Mouse (Mus musculus) lung, embryonic 14.5 days (tissue): ENCODE data around the gene Tmem79. TPM values are rescaled to one million over a fixed set of nuclear protein-coding genes. Genes with fewer than 3 reads are reported as not detected.
"Not testable (repeated sequence)": the region's sequence is repeated elsewhere in the genome, so short reads cannot be mapped to it uniquely, and the experiment has no call there.

ENCODE experiments used
- ATAC-seq: fragments of 200-750 bp; cut with Nextera tagmentation; 2 replicates; pipeline ENCODE4 v1.8.0; 2017; ENCODE audit warnings: mild to moderate bottlenecking, moderate TSS enrichment, moderate library complexity; ENCODE audit not compliant: insufficient read depth
- DNase-seq: peaks from one replicate; pipeline ENCODE4 v3.0.0-alpha.2; 2015
- H3K27ac ChIP-seq: fragments of 300-500 bp; sonication (generic); 2 replicates; pipeline ENCODE4 v1.5.1; 2014; ENCODE audit warnings: low read depth, mild to moderate bottlenecking, moderate library complexity
- H3K27me3 ChIP-seq: fragments of 300-500 bp; sonication (generic); 2 replicates; pipeline ENCODE4 v1.6.1; 2014; ENCODE audit warnings: low read length, control low read depth; ENCODE audit not compliant: insufficient read depth
- H3K36me3 ChIP-seq: fragments of 300-500 bp; sonication (generic); 2 replicates; pipeline ENCODE4 v1.6.1; 2014; ENCODE audit warnings: control low read depth; ENCODE audit not compliant: insufficient read depth
- H3K4me1 ChIP-seq: fragments of 300-500 bp; sonication (generic); 2 replicates; pipeline ENCODE4 v1.6.1; 2014; ENCODE audit warnings: antibody characterized with exemption, control low read depth; ENCODE audit not compliant: insufficient read depth
- H3K4me2 ChIP-seq: fragments of 300-500 bp; sonication (generic); 2 replicates; pipeline ENCODE4 v1.6.1; 2014; ENCODE audit warnings: mild to moderate bottlenecking
- H3K4me3 ChIP-seq: fragments of 300-500 bp; sonication (generic); 2 replicates; pipeline ENCODE4 v1.5.1; 2014; ENCODE audit warnings: low read depth, low read length
- H3K9ac ChIP-seq: fragments of 300-500 bp; sonication (generic); 2 replicates; pipeline ENCODE4 v1.6.1; 2014
- H3K9me3 ChIP-seq: fragments of 300-500 bp; sonication (generic); 2 replicates; pipeline ENCODE4 v1.6.1; 2016; ENCODE audit warnings: low read depth, low read length, control low read depth
- CTCF ChIP-seq: IDR thresholded peaks from 2 replicates; pipeline ENCODE4 v1.5.1; 2016; ENCODE audit warnings: antibody characterized with exemption, low read depth
- WGBS: fragments of 180-500 bp; shearing (Covaris S2); extraction: QIAGEN DNeasy Blood & Tissue Kit; methylation state at CpG from one replicate; pipeline ENCODE4 v1.1.7; 2014; 5-methylcytosine and 5-hydroxymethylcytosine counted together
- polyA plus RNA-seq: library from polyadenylated mRNA; unstranded; fragments of >200 nt; fragmentation: Nextera tagmentation; extraction: Ambion mirVana; gene quantifications from 2 replicates; pipeline ENCODE4 v1.2.1, GENCODE M21; 2014

The Tmem79 gene
- polyA plus RNA-seq, result 5.0 and 5.9 TPM in 2 replicates

- H3K4me2 ChIP-seq, result peak within 1 kb of the TSS; percentile 83
- peak within 1 kb of the TSS; percentile 97 for H3K27ac ChIP-seq
- peak within 1 kb of the TSS; percentile 76 for H3K4me3 ChIP-seq
- H3K36me3 ChIP-seq, result 0 out of 2 replicates have a peak, but pooled peaks cover 6% of the 10 kb centered on the region
- peak; percentile 98 for DNase-seq
- WGBS, result 1% methylated on average over 53 of the region's 66 CpGs
- H3K9me3 ChIP-seq, result no peaks in the 10 kb centered on the region
- no peaks in the 10 kb centered on the region for H3K27me3 ChIP-seq
- no peak for TF ChIP-seq CTCF
- peak; percentile 94 for ATAC-seq
- H3K9ac ChIP-seq, result peak within 1 kb of the TSS; percentile 86
- H3K4me1 ChIP-seq, result peaks cover 13% of the 10 kb centered on the region
Measured at GRCm38 (mm10) chr3:88336058-88337013, at the start of gene Tmem79, which contains the start of gene Smg5. Gene Tmem79 (minus strand): TSS chr3:88336148. Gene Smg5 (plus strand): TSS chr3:88336260.

GRCm38 (mm10) chr3:88384364-88384763 is 48.4 kb upstream of the Tmem79 start, which contains the start of gene Bglap:
Gene Bglap (minus strand): TSS chr3:88384464.
- Histone ChIP-seq H3K36me3 (no peaks in the 10 kb centered on the region), H3K27me3 (no peaks in the 10 kb centered on the region), H3K9ac (no peak within 1 kb of the TSS), H3K4me1 (no peaks in the 10 kb centered on the region), H3K27ac (no peak within 1 kb of the TSS), H3K4me2 (no peak within 1 kb of the TSS), H3K9me3 (no peaks in the 10 kb centered on the region), H3K4me3 (no peak within 1 kb of the TSS)
- TF ChIP-seq CTCF, result no peak
- DNase-seq (no peak), ATAC-seq (no peak)
- WGBS, result 74% methylated on average over 5 of the region's 5 CpGs

- not testable (repeated sequence) for H3K27me3 ChIP-seq, H3K4me2 ChIP-seq, DNase-seq, H3K9me3 ChIP-seq, H3K36me3 ChIP-seq, H3K4me3 ChIP-seq, H3K9ac ChIP-seq, H3K27ac ChIP-seq, H3K4me1 ChIP-seq
- WGBS, result 47% methylated on average over 1 of the region's 7 CpGs
- 0 out of 2 replicates have a peak, but pooled peaks have one; percentile 29 for ATAC-seq
Measured at GRCm38 (mm10) chr3:88382383-88382782, 46.4 kb upstream of the Tmem79 start.

GRCm38 (mm10) chr3:88381389-88382315 is 45.7 kb upstream of the Tmem79 start:
- H3K27ac ChIP-seq, H3K4me1 ChIP-seq, H3K36me3 ChIP-seq, H3K4me3 ChIP-seq, H3K9me3 ChIP-seq, H3K27me3 ChIP-seq, H3K9ac ChIP-seq: not testable (repeated sequence)
- ATAC-seq (peak; percentile 86), DNase-seq (peak; percentile 72)
- peak overlapping the region; percentile 48 for H3K4me2 ChIP-seq
- WGBS, result 9% methylated on average over 17 of the region's 22 CpGs

- H3K4me3 ChIP-seq, H3K9me3 ChIP-seq, H3K9ac ChIP-seq, H3K27ac ChIP-seq, H3K36me3 ChIP-seq, H3K4me2 ChIP-seq, H3K27me3 ChIP-seq, H3K4me1 ChIP-seq, ATAC-seq, DNase-seq: not testable (repeated sequence)
- 74% methylated on average over 4 of the region's 5 CpGs for WGBS
Measured at GRCm38 (mm10) chr3:88378599-88378998, 42.7 kb upstream of the Tmem79 start, which contains the start of gene Bglap2. Gene Bglap2 (minus strand): TSS chr3:88378699.

GRCm38 (mm10) chr3:88376644-88377043 is 40.7 kb upstream of the Tmem79 start:
- not testable (repeated sequence) for H3K9me3 ChIP-seq, H3K36me3 ChIP-seq, H3K27ac ChIP-seq, H3K9ac ChIP-seq, DNase-seq, H3K4me1 ChIP-seq, H3K27me3 ChIP-seq, H3K4me3 ChIP-seq
- peak overlapping the region; percentile 37; the same call in 1 of the 2 replicates for H3K4me2 ChIP-seq
- peak; percentile 32; the same call in 1 of the 2 replicates for ATAC-seq
- WGBS, result 18% methylated on average over 5 of the region's 7 CpGs

- H3K27ac ChIP-seq, H3K36me3 ChIP-seq, H3K27me3 ChIP-seq, H3K4me1 ChIP-seq, H3K4me3 ChIP-seq, H3K9ac ChIP-seq, H3K9me3 ChIP-seq: not testable (repeated sequence)
- WGBS, result 8% methylated on average over 17 of the region's 19 CpGs
- ATAC-seq (peak; percentile 92), DNase-seq (peak; percentile 70)
- peak overlapping the region; percentile 37 for H3K4me2 ChIP-seq
Measured at GRCm38 (mm10) chr3:88375750-88376626, 40.0 kb upstream of the Tmem79 start.

- not testable (repeated sequence) for H3K27ac ChIP-seq, DNase-seq, H3K9me3 ChIP-seq, H3K36me3 ChIP-seq, H3K4me3 ChIP-seq, H3K4me2 ChIP-seq, H3K27me3 ChIP-seq, H3K9ac ChIP-seq, ATAC-seq, H3K4me1 ChIP-seq
- WGBS, result 90% methylated on average over 9 of the region's 9 CpGs
Measured at GRCm38 (mm10) chr3:88372643-88373042, 36.7 kb upstream of the Tmem79 start, which contains the start of gene Bglap3. Gene Bglap3 (minus strand): TSS chr3:88372743.

- not testable (repeated sequence) for DNase-seq, H3K4me1 ChIP-seq, ATAC-seq, H3K9me3 ChIP-seq, H3K4me2 ChIP-seq, H3K9ac ChIP-seq, H3K36me3 ChIP-seq, H3K27ac ChIP-seq, H3K4me3 ChIP-seq
- peaks cover 21% of the 10 kb centered on the region for H3K27me3 ChIP-seq
- WGBS, result 60% methylated on average over 7 of the region's 7 CpGs
Measured at GRCm38 (mm10) chr3:88368511-88368910, 32.6 kb upstream of the Tmem79 start.
